In the genomic region with DNA sequence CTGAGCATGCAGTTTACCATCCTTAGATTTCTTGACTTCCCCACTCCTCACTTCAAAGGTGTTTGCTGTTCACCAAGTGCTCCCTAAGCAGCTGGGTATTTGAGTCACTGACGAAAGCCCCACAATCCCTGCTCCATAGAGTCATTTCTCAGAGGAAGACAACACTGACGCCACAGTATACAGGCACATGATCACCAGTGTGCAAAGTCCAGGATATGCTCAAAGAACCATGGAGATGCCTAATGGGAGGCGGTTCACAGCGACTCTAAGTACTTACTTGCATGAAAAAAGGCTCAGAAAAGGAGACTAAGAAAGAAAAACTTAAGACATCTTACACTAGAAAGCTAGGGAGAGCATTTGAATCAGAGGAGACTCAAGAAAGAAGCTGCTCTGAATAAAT, we compare ENCODE assay signal across 28 mouse cellular contexts. TPM values are rescaled to one million over a fixed set of nuclear protein-coding genes. Genes with fewer than 3 reads are reported as not detected.
DNase-seq lines count a peak whose midpoint lies in the region; ATAC-seq lines count a peak whose summit lies in the region.
"Had no signal": no experiment of that assay in that cellular context is flagged by ENCODE, and none has a peak within 500 bp of the region (broad histone marks: within the 10 kb centered on the region; RNA-seq: fewer than 3 reads in every experiment).

No protein-coding gene starts in this region.

- DNase-seq in kidney, adult 11 months: peak; percentile 42
- peak; percentile 71 for DNase-seq in kidney, adult 9 months
- DNase-seq in kidney, postnatal 25 days: peak; percentile 55 to 64
- DNase-seq in neural tube, embryonic 10.5 days (ENCODE audit: extremely low spot score, low spot score): no peak
- DNase-seq in left cerebral cortex, adult 8-10 months (ENCODE audit: low spot score in 2 of 2): no peak
- DNase-seq in natural killer cell, adult 2 months (ENCODE audit: low spot score in 2 of 2): no peak
- DNase-seq in cerebellum, adult 11-12 months: no peak
- DNase-seq: adrenal gland, postnatal 36 days; cerebellum, adult 9-11 months; gastrocnemius, postnatal 25 days; heart, adult 18-20 months; heart, postnatal 14 days; liver, embryonic 13.5 days; lung, adult 2 months; lung, postnatal 14 days; right cerebral cortex, postnatal 4 days; thymus, adult 18-20 months; thymus, postnatal 36 days had no signal

- WGBS in kidney, embryonic 14.5 days: 36% methylated on average over 4 of the region's 4 CpGs

- no peaks in the 10 kb centered on the region for H3K27me3 ChIP-seq in kidney, embryonic 14.5 days (ENCODE audit: control insufficient read depth, insufficient read depth, low read length)
- H3K27me3 ChIP-seq: embryonic facial prominence, embryonic 15.5 days; forebrain, embryonic 15.5 days; heart, embryonic 13.5 days; hindbrain, embryonic 12.5 days; limb, embryonic 13.5 days; liver, embryonic 13.5 days; midbrain, embryonic 13.5 days; neural tube, embryonic 13.5 days; stomach, embryonic 15.5 days had no signal

- no peaks in the 10 kb centered on the region for H3K9me3 ChIP-seq in kidney, embryonic 14.5 days (ENCODE audit: control insufficient read depth, low read length)
- H3K9me3 ChIP-seq: embryonic facial prominence, embryonic 15.5 days; forebrain, embryonic 15.5 days; heart, embryonic 13.5 days; hindbrain, embryonic 12.5 days; limb, embryonic 13.5 days; liver, embryonic 13.5 days; midbrain, embryonic 13.5 days; neural tube, embryonic 13.5 days; stomach, embryonic 15.5 days had no signal

- H3K4me3 ChIP-seq in kidney, embryonic 14.5 days (ENCODE audit: low read length): no peak overlapping the region
- H3K4me3 ChIP-seq: embryonic facial prominence, embryonic 15.5 days; forebrain, embryonic 15.5 days; heart, embryonic 13.5 days; hindbrain, embryonic 12.5 days; layer of hippocampus, adult 2 months; limb, embryonic 13.5 days; liver, embryonic 13.5 days; midbrain, embryonic 13.5 days; neural tube, embryonic 13.5 days; stomach, embryonic 15.5 days had no signal

- no peak overlapping the region for H3K27ac ChIP-seq in kidney, embryonic 14.5 days (ENCODE audit: low read depth, low read length)
- H3K27ac ChIP-seq: embryonic facial prominence, embryonic 15.5 days; forebrain, embryonic 15.5 days; heart, embryonic 13.5 days; hindbrain, embryonic 12.5 days; layer of hippocampus, adult 2 months; limb, embryonic 13.5 days; liver, embryonic 13.5 days; midbrain, embryonic 13.5 days; neural tube, embryonic 13.5 days; stomach, embryonic 15.5 days had no signal

- H3K9ac ChIP-seq in kidney, embryonic 14.5 days (ENCODE audit: low read depth, low read length): no peak overlapping the region
- H3K9ac ChIP-seq: embryonic facial prominence, embryonic 15.5 days; forebrain, embryonic 15.5 days; heart, embryonic 13.5 days; hindbrain, embryonic 12.5 days; limb, embryonic 13.5 days; liver, embryonic 13.5 days; midbrain, embryonic 13.5 days; neural tube, embryonic 13.5 days; stomach, embryonic 15.5 days had no signal

- no peaks in the 10 kb centered on the region for H3K36me3 ChIP-seq in kidney, embryonic 14.5 days (ENCODE audit: control insufficient read depth, insufficient read depth, low read length)
- H3K36me3 ChIP-seq: embryonic facial prominence, embryonic 15.5 days; forebrain, embryonic 15.5 days; heart, embryonic 13.5 days; hindbrain, embryonic 12.5 days; limb, embryonic 13.5 days; liver, embryonic 13.5 days; midbrain, embryonic 13.5 days; neural tube, embryonic 13.5 days; stomach, embryonic 15.5 days had no signal

- no peak for ATAC-seq in kidney, embryonic 14.5 days (ENCODE audit: low FRiP score, low TSS enrichment)
- ATAC-seq: forebrain, embryonic 15.5 days; midbrain, embryonic 13.5 days had no signal

- no peak overlapping the region for H3K4me2 ChIP-seq in kidney, embryonic 14.5 days (replicated peaks; ENCODE audit: low read depth, low read length)
- H3K4me2 ChIP-seq: embryonic facial prominence, embryonic 15.5 days; forebrain, embryonic 15.5 days; heart, embryonic 13.5 days; hindbrain, embryonic 12.5 days; limb, embryonic 13.5 days; liver, embryonic 13.5 days; midbrain, embryonic 13.5 days; neural tube, embryonic 13.5 days; stomach, embryonic 15.5 days had no signal

- no peaks in the 10 kb centered on the region for H3K4me1 ChIP-seq in kidney, embryonic 14.5 days (ENCODE audit: control insufficient read depth, insufficient read depth, low read length)
- H3K4me1 ChIP-seq: embryonic facial prominence, embryonic 15.5 days; forebrain, embryonic 15.5 days; heart, embryonic 13.5 days; hindbrain, embryonic 12.5 days; limb, embryonic 13.5 days; midbrain, embryonic 13.5 days; neural tube, embryonic 13.5 days; stomach, embryonic 15.5 days had no signal

RNA-seq across cellular contexts. Expression of a gene that starts 8.9 kb away (rescaled TPM):
- 20.4 and 39.7 TPM in 2 replicates for polyA plus RNA-seq in kidney, embryonic 14.5 days (2014; fragmentation: Nextera tagmentation; extraction: Ambion mirVana)
- total RNA-seq in left cerebral cortex, adult 8-10 months (2022): 100 to 1,000 TPM in 2 of 4 experiments, 10 to 100 TPM in 2; 93.8 to 108 (median 101) TPM

Comparison
In these comparisons a context has a peak if more than half of its experiments do, and no peak if none do; other contexts are left out.
1. DNase-seq: peak in kidney, adult 11 months (single experiment), kidney, adult 9 months (single experiment) and kidney, postnatal 25 days (2 of 2); none in neural tube, embryonic 10.5 days (single experiment), left cerebral cortex, adult 8-10 months (0 of 2), natural killer cell, adult 2 months (0 of 2) and cerebellum, adult 11-12 months (single experiment).